Mouse (Mus musculus) E14TG2a.4 (cell line): ENCODE measurements around the gene Fam213b.

Experiments used
- CTCF ChIP-seq: conservative IDR thresholded peaks from 2 replicates; pipeline ENCODE4 v1.5.1; 2014; ENCODE audit warnings: low read length
- NANOG ChIP-seq: IDR thresholded peaks from 2 replicates; pipeline ENCODE4 v1.6.1; 2014; ENCODE audit warnings: borderline replicate concordance, low read length, mixed read lengths
- POU5F1 ChIP-seq: IDR thresholded peaks from 2 replicates; pipeline ENCODE4 v1.6.1; 2014; ENCODE audit warnings: low read length, borderline replicate concordance

DNA sequence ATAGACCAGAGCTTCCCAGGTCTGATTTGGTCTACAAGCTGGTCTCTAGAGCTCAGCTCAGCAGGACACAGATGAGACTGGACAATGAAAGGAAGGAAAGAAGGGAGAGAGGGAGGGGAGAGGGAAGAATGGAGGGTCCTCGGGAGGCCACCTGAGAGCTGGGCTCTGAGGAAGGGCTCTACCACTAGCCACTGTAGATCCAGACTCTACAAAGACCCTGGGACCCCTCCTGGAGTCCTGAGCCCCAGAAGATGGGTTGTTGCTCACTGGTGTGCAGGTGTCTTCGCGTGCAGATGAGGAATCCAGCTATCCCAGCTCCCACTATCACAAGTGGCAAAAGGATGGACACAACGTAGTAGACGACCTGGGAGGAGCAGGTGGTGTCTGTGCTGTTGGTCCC, 24.0 kb upstream of the Fam213b start:
- TF ChIP-seq CTCF (no peak), POU5F1 (no peak), NANOG (no peak)
